Mouse (Mus musculus) spleen, adult 2 months (tissue): ENCODE measurements around the gene Gm17606.

Source experiments
- CTCF ChIP-seq: fragments of 200-500 bp; IDR thresholded peaks from 2 replicates; pipeline ENCODE4 v1.5.1; 2011; ENCODE audit warnings: mild to moderate bottlenecking, inconsistent platforms; ENCODE audit not compliant: insufficient read depth, insufficient read length, insufficient replicate concordance; ENCODE audit errors: extremely low read depth
- POLR2A ChIP-seq: fragments of 200-500 bp; IDR thresholded peaks from 2 replicates; pipeline ENCODE4 v1.6.1; 2011; ENCODE audit warnings: low read depth, low read length, inconsistent platforms

- TF ChIP-seq CTCF: no peak
- no peak for TF ChIP-seq POLR2A
Observed at GRCm38 (mm10) chr14:54632252-54632651, 8.5 kb upstream of the Gm17606 start.
